Mouse (Mus musculus) frontal cortex, postnatal 36 days (tissue): Measurements from ENCODE around the gene Gm38100.
A peak's percentile ranks its signal among the peaks of the same experiment; 100 is the strongest.

Source experiments
- DNase-seq, 2 experiments: peaks; one replicate each; pipeline ENCODE4 v3.0.0; 2022; ENCODE audit warnings: low spot score in 2 of 2

Gm38100 gene

GRCm38 (mm10) chr1:175920029-175920428 lies at the start of gene Gm38100:
Gene Gm38100 (plus strand): TSS chr1:175920329.
- DNase-seq: no peak

GRCm38 (mm10) chr1:175870716-175871115 lies 49.4 kb upstream of the Gm38100 start:
- DNase-seq: peak in 1 of 2 experiments; percentile 23

- no peak for DNase-seq
Measured at GRCm38 (mm10) chr1:175872028-175872816, 47.9 kb upstream of the Gm38100 start.

GRCm38 (mm10) chr1:175880453-175881296 lies 39.5 kb upstream of the Gm38100 start, which contains the start of gene Exo1:
Gene Exo1 (plus strand): TSS chr1:175880581.
- peak; percentile 89 to 91 for DNase-seq

- DNase-seq: no peak
Measured at GRCm38 (mm10) chr1:175883398-175883797, 36.7 kb upstream of the Gm38100 start.

- DNase-seq: no peak
Measured at GRCm38 (mm10) chr1:175893263-175893662, 26.9 kb upstream of the Gm38100 start.

GRCm38 (mm10) chr1:175893726-175894125 lies 26.4 kb upstream of the Gm38100 start:
- DNase-seq: no peak

- DNase-seq: no peak
Measured at GRCm38 (mm10) chr1:175911207-175911606, 8.9 kb upstream of the Gm38100 start.

- no peak for DNase-seq
Measured at GRCm38 (mm10) chr1:175912038-175912437, 8.1 kb upstream of the Gm38100 start.

GRCm38 (mm10) chr1:175913728-175914303 lies 6.3 kb upstream of the Gm38100 start:
- DNase-seq: no peak

- DNase-seq: no peak
Measured at GRCm38 (mm10) chr1:175921091-175921490, 962 bp downstream of the Gm38100 start.

- peak; percentile 86 for DNase-seq
Measured at GRCm38 (mm10) chr1:175923848-175924787, 4.0 kb downstream of the Gm38100 start.

- DNase-seq: no peak
Measured at GRCm38 (mm10) chr1:175931391-175931790, 11.3 kb downstream of the Gm38100 start.

GRCm38 (mm10) chr1:175936282-175936737 lies 16.2 kb downstream of the Gm38100 start:
- peak; percentile 64 to 90 for DNase-seq

- no peak for DNase-seq
Measured at GRCm38 (mm10) chr1:175938731-175939130, 18.6 kb downstream of the Gm38100 start.

- no peak for DNase-seq
Measured at GRCm38 (mm10) chr1:175943168-175943567, 23.0 kb downstream of the Gm38100 start.

- DNase-seq: no peak
Measured at GRCm38 (mm10) chr1:175946718-175947315, 26.7 kb downstream of the Gm38100 start.

- DNase-seq: no peak
Measured at GRCm38 (mm10) chr1:175950421-175950820, 30.3 kb downstream of the Gm38100 start.

GRCm38 (mm10) chr1:175950851-175951250 lies 30.7 kb downstream of the Gm38100 start:
- no peak for DNase-seq

- no peak for DNase-seq
Measured at GRCm38 (mm10) chr1:175961786-175962185, 41.7 kb downstream of the Gm38100 start.
